Mouse (Mus musculus): ENCODE data around the gene Crtc1.

- TF ChIP-seq POLR2A (IDR thresholded peaks at IDR 0.05; ENCODE audit: low read depth, low read length) (no peak), CTCF (IDR thresholded peaks at IDR 0.05; ENCODE audit: extremely low read depth, insufficient read length, insufficient replicate concordance, low read depth, low read length) (no peak)
These were observed 13.0 kb downstream of the Crtc1 start for GRCm38 (mm10) chr8:70426300-70426907.
